Mouse (Mus musculus) adrenal gland, adult 8-10 months (tissue): Measurements from ENCODE around the gene Rnf167. TPM values are rescaled to one million over a fixed set of nuclear protein-coding genes. Genes with fewer than 3 reads are reported as not detected.

Experiments used
- DNase-seq: peaks from one replicate; pipeline ENCODE4 v3.0.0; 2022
- total RNA-seq, 4 experiments: library from RNA; stranded (reverse); gene quantifications; 2 replicates each; pipeline ENCODE4 v1.2.4; 2022

Gene Rnf167
- total RNA-seq, 4 experiments from 2014 or later = 82.3 to 136 (median 110) TPM

DNA sequence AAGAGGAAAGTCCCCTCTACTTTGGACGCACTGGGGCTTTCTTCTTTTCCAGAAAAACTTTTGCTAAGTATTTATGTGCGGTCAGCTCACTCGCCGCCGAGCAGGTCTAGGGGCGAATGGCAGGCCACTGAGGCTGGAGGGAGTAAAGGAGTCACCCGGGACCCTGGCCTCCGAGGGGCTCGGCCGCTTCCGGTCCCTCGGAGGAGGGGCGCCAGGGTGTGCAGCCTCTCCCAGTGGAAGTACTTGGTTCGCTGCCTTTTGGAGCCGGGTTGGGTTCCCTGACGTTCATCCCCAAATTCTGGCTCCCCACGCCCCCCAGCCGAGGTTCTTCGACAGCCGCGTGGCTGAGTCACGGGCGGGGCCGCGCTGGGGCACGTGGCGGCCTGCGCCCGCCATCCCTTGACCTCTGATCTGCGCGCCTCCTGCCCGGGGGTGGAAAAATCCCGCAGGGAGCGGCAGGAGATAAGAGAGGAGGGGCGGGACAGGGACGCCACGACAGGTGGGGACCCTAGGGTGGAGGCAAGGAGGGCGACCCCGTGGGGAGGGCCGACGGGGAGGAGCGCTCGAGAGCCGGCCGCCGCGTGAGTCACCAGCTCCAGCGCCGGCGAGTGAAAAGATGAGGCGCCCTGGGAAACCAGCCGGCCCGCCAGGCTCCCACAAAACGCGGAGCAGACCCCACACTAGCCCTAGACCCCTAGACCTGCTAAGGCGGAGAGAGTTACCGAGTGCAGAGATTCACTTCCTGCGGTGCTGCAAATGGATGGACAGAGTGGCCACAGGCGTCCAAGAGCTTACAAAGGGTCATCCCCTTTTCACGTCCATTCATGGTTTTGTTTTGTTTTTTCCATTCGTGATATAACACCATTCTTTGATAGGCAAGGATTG is 8.8 kb downstream of the Rnf167 start:
- DNase-seq = peak; percentile 68

DNA sequence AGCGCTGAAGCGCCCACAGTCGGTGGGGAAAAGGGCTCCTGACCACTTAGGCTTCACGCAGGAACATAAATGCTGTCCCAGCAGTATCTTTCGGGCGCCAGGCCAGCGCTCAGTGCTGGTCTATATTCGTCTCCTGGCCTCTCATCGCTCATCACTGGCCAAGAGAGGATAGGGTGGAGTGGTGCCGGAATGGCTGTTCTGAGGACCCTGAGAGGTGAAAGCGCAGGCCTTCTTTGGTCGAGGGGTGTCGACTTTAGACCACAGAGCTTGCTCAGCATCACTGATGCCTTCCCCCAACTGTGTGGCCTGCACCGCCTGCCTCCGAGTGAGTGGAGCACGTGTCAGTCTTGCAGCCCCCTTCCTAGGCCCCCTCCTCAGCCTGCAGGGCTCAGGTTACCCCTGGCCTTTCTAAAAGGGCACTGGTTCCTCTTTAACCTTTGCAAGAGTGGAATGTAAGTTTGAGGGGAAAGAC is 9.5 kb downstream of the Rnf167 start:
- no peak for DNase-seq

DNA sequence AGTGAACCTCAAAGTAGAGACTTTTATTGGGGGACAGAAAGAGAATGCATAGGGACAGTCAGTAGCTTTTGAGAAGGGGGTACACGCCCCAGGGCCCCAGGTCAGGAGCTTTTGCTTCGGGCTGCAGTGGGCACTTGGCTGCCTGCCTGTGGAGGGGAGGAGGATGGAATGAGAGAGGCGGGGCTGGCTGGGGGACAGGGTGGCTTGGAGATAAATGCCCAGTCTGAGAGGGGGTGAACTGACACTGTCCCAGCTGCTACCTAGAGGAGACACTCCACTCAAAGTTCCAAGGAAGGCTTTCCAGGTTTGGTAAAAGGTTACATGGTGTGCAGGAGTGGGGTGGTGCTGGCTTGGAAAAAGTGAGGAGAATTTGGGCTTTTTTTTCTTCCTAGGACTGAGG is 9.9 kb downstream of the Rnf167 start, which contains the start of gene Eno3:
Eno3 (plus strand) TSS at position 239 of the 400 bp plus-strand sequence.
- DNase-seq = no peak

DNA sequence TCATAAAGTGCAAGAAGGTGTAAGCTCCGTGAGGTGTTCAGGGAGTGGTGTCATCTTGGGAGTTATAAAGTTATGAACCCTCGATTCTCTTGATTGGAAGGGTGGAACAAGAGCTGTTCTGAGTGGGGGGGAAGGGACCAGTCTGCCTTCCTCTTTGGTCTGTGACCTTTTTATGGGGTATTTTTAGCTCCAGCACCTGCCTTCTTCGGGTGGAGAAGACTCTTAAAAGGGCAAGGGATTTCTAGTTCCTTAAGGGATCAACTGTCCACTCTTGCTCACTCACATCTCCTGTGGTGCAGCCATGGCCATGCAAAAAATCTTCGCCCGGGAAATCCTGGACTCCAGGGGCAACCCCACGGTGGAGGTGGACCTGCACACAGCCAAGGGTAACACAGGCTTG is 10.5 kb downstream of the Rnf167 start:
- no peak for DNase-seq

DNA sequence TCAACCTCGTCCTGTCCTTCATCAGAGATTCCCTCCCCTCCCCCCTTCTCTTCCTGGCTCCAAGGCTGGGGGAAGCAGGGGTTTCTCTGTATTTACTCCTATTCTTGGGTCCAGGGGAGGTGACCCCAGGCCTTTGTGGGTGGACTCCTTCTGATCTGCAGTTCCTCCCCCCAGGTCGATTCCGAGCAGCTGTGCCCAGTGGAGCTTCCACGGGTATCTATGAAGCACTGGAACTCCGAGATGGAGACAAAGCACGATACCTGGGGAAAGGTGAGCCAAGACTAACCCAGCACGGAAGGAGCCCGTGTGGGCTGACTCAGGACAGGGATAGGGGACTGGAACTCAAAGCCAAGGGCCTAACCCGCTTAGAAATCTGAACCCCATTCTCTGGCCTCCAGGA is 11.0 kb downstream of the Rnf167 start:
- DNase-seq = no peak

GRCm38 (mm10) chr11:70658521-70658920 is 11.5 kb downstream of the Rnf167 start:
- no peak for DNase-seq

- DNase-seq = no peak
Measured at GRCm38 (mm10) chr11:70658942-70659341, 11.9 kb downstream of the Rnf167 start.

DNA sequence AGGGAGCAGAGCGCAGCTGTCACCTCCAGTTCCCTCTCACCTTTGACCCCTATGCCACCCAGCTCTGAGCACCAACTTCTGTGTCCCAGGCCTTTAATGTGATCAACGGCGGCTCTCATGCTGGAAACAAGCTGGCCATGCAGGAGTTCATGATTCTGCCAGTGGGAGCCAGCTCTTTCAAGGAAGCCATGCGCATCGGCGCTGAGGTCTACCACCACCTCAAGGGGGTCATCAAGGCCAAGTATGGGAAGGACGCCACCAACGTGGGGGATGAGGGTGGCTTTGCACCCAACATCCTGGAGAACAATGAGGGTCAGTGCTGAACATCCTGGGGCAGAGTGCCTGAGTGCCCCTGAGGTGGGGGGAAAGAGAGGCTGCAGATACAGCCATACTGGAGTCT is 13.5 kb downstream of the Rnf167 start:
- no peak for DNase-seq

DNA sequence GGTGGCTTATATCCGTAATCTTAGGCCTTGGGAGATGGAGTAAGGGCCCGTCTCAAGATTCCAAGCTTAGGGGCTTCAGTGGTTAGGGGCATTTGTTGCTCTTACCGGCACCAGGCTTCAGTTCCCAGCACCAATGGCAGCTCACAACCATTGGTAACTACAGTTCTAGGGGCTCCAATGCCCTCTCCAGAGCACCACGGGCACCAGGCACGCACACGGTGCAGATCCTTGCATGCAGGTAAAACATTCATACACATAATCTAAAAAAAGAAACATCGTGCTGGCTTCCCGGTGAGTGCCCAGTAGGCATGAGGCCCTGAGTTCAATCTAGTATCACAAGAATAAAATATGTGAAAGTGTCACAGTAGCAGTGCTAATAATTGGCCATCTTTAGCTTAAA is 16.1 kb downstream of the Rnf167 start:
- no peak for DNase-seq

DNA sequence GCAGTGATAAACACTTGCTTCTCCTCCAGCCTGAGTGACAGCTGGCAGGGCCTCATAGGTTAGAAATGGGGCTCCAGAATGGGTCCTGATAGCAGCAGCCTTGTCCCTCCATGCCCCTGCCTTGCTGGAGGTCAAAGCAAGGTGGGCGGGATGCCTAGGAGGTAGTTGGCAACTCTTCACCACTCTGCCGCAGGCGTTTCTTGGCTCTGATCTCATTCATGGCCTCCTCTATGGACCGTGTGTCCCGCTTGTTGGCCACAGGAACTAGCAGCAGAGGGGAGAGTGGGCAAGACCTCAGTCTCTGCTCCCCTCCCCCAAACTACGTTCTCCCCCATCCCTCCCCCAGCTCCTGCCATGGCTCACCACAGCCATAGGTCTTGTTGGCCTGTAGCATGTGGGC is 16.9 kb downstream of the Rnf167 start:
- no peak for DNase-seq

- DNase-seq = no peak
Measured at GRCm38 (mm10) chr11:70664741-70665140, 17.7 kb downstream of the Rnf167 start.

DNA sequence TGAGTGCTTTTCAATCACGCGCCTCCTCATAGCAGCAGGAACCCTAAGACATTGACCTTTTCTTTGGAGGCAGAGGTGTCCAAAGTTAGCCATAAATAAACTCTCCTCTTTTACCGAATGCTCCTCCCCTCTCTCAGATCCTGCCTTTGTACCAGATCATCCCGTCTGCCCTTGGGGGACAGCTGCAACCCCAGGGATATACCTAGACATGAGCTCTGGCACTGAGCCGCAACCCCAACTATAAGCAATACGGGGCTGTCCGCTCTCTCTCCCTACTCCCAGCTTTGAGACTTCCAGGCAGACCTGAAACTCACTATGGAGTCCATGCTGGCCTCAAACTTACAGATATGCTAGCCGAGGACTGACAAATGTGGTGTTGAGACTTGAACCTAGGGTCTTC is 19.7 kb downstream of the Rnf167 start:
- no peak for DNase-seq

- no peak for DNase-seq
Measured at GRCm38 (mm10) chr11:70667271-70668150, 20.5 kb downstream of the Rnf167 start.

DNA sequence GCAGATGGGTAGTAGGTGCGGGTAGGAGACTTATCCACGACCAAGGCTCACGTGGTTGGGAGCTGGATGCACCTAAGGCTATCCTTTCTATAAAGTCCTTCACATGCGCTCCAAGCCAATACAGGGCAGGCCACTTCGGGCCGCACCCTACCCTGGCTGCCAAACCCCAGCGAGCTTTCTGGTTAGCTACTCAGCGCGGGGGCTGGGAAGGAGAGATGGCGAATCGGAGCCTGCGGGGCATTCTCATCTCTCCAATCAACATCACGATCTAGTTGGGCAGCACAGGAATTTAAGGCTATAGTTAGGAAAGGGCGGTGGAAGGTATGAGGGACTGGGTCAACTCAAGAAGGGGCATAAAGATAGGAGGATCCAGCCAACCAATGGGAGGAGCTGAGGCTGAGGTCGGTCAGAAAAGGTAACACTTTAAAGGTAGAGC is 21.3 kb downstream of the Rnf167 start:
- no peak for DNase-seq

DNA sequence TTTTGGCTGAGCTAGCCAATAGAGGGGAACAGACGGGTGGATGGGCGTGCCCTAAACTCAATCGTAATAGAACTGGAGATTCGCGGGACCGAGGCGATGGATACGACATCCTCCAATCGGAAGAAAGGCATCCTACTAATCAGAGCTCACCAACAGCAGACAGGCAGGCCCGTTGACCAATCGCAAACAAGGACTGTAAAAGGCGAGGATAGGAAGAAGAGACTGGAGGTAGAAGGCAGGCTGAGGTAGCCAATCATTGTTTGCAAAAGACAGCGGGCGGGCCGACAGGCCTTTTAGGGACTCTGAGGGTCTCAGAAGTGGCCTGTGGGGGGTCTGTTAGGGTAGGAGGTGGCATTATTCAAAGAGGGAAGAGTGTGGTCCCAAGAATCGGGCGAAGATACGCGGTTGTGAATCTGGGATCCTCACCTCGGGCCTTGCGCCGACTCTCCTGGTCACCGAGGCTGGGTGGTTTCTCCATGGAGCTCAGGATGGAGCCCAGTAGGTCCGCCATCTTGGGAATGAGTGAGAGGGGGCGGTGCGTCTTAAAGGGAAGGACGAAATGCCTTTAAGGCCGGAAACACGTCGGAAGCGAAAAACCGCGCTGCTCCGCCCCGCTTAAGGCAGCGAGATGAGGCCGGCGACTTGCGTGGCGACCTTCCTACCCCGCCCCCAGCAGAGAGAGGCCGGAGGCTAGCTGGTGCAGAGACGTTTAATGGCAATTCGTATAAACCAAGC is 21.9 kb downstream of the Rnf167 start, which contains the start of gene Spag7:
Spag7 (minus strand) TSS at position 646 of the 735 bp plus-strand sequence.
- peak; percentile 99 for DNase-seq

DNA sequence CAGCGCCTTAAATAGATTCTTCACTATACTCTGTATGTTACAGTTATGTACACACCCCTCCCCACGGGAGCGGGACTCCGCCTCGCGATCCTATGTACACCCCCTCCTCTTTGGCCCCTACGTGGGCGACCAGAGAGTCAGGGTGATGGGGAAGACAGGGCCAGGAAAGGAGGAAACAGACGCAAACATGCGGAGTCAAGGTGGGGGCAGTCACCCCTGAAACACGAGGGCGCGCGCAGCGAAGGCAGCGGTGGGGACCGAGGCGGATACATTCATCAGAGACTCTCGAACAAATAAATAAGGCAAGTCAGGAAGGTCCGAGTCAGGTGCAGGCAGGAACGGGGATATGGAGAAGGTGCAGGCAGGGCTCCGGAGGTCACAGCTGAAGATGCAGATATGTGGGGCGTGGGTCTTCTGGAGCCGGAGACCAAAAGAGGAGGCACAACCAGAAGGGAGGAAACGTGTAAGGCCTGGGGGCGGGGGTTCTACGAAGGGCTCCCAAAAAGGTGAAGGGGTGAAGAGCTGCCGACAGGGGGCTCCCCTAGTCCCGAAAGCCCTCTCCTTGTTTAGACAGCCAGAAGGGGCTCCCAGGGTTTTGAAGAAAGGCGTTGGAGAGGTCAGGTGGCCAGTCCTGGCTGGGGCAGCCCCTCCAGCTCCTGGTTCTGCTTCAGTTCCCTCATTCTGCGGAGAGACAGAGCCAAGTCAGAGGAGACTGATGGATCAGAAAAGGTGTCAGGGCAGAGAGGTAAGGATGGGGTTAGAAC is 22.7 kb downstream of the Rnf167 start:
- DNase-seq = peak; percentile 79

- no peak for DNase-seq
Measured at GRCm38 (mm10) chr11:70670483-70670882, 23.4 kb downstream of the Rnf167 start.

- DNase-seq = no peak
Measured at GRCm38 (mm10) chr11:70671333-70672047, 24.5 kb downstream of the Rnf167 start.

DNA sequence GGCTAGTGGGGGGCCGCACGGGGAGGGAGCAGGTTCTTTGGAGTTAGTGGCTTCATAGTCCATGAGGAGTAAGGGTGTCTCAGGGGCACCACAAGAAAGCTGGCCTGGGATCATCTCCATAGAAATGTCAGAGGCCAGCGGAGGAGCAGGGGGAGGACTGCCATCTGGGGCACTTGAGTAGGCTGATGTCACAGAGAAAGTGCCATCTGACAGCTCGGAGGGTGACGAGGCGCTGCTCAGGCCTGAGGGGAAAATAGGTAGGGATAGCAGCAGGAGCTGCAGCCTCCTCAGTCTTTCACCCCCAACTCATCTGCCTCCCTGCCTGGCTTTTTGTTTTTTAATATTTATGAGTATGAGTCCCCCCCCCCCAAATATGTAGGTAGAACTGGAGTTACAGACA is 27.0 kb downstream of the Rnf167 start:
- no peak for DNase-seq

DNA sequence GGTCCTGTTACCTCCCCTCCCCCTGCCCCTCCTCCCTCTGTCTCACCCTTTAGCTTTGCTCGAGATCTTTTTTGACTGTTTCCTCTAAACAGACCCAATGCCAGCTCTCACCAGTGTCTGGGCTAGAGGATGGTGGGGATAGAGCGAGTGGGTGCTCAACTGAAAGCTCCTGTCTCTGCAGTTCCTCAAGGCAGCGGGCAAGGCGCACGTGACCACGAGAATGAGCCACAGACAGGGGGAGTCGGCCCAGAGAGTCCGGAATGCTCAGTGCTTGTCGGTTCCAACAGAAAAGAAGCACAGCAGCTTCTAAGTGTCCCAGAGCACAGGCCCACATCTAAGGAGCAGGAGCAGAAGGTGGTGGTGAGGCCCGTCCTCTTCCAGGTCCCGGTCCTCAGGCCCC is 27.5 kb downstream of the Rnf167 start:
- no peak for DNase-seq

- no peak for DNase-seq
Measured at GRCm38 (mm10) chr11:70678092-70678491, 31.1 kb downstream of the Rnf167 start.
